Mouse (Mus musculus) stomach, embryonic 14.5 days (tissue): Measurements from ENCODE around the gene Ifih1. TPM values are rescaled to one million over a fixed set of nuclear protein-coding genes. Genes with fewer than 3 reads are reported as not detected.

ENCODE experiments used
- ATAC-seq: fragments of 200-750 bp; cut with Nextera tagmentation; 2 replicates; pipeline ENCODE4 v1.8.0; 2017; ENCODE audit warnings: low read depth, moderate TSS enrichment; ENCODE audit not compliant: insufficient number of reproducible peaks, insufficient read depth, low FRiP score
- H3K27ac ChIP-seq: fragments of 300-500 bp; sonication (generic); 2 replicates; pipeline ENCODE4 v1.5.1; 2014; ENCODE audit warnings: mild to moderate bottlenecking, low read length, moderate library complexity, mixed read lengths
- H3K27me3 ChIP-seq: fragments of 300-500 bp; sonication (generic); 2 replicates; pipeline ENCODE4 v1.6.1; 2014; ENCODE audit warnings: low read length, control low read depth, mixed read lengths; ENCODE audit not compliant: control insufficient read depth, insufficient read depth
- H3K36me3 ChIP-seq: fragments of 300-500 bp; sonication (generic); 2 replicates; pipeline ENCODE4 v1.6.1; 2014; ENCODE audit warnings: mild to moderate bottlenecking, control low read depth, low read length, moderate library complexity, mixed read lengths; ENCODE audit not compliant: control insufficient read depth, insufficient read depth
- H3K4me1 ChIP-seq: fragments of 300-500 bp; sonication (generic); 2 replicates; pipeline ENCODE4 v1.6.1; 2014; ENCODE audit warnings: low read length, control low read depth, mixed read lengths; ENCODE audit not compliant: control insufficient read depth, insufficient read depth
- H3K4me2 ChIP-seq: fragments of 300-500 bp; sonication (generic); replicated peaks from 2 replicates; pipeline ENCODE4 v1.6.1; 2014; ENCODE audit warnings: low read depth, low read length, control low read depth
- H3K4me3 ChIP-seq: fragments of 300-500 bp; sonication (generic); 2 replicates; pipeline ENCODE4 v1.5.1; 2014; ENCODE audit warnings: low read depth, low read length, control low read depth
- H3K9ac ChIP-seq: fragments of 300-500 bp; sonication (generic); replicated peaks from 2 replicates; pipeline ENCODE4 v1.6.1; 2014; ENCODE audit warnings: low read depth, mild to moderate bottlenecking, control low read depth, low read length, moderate library complexity, mixed read lengths
- H3K9me3 ChIP-seq: fragments of 300-500 bp; sonication (generic); 2 replicates; pipeline ENCODE4 v1.6.1; 2016; ENCODE audit warnings: low read depth, low read length, control low read depth; ENCODE audit not compliant: control insufficient read depth
- WGBS: fragments of 180-500 bp; shearing (Covaris S2); extraction: QIAGEN DNeasy Blood & Tissue Kit; methylation state at CpG from one replicate; pipeline ENCODE4 v1.1.7; 2014; 5-methylcytosine and 5-hydroxymethylcytosine counted together
- polyA plus RNA-seq: library from polyadenylated mRNA; unstranded; fragments of >200 nt; fragmentation: Nextera tagmentation; extraction: Ambion mirVana; gene quantifications from 2 replicates; pipeline ENCODE4 v1.2.1, GENCODE M21; 2014

Ifih1 gene
- polyA plus RNA-seq, 1 experiment from 2014 or later: 3.7 TPM

DNA sequence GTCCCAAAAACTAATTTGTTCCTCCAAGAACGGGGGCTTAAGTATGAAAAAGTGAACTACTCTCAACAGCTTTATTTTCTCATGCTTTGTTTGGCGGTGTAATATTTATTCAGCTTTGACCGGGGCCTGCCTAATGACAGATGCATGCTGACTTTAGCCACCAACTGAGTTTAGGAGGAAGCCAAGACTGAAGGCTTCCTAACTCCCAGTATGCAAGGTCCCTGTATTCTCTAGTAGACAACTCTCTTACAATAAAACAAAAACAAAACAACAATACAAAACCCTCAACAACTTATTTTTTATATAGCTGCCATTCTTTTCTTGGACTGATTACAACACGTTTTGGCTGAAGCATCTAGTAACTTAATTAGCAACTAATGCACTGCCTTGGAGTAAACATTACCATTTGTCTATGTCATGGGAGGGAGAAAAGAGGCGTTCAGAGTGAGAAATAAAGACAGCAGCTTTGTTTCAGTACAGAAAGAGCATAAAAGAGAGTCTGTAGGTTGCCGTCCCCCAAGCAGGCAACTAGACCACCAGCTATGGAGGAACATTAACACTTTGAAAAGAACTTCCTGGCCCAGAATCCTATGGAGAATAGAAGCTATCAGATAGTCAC is 725 bp upstream of the Ifih1 start:
- no peak overlapping the region; the same call in 1 of the 2 replicates for H3K9ac ChIP-seq

DNA sequence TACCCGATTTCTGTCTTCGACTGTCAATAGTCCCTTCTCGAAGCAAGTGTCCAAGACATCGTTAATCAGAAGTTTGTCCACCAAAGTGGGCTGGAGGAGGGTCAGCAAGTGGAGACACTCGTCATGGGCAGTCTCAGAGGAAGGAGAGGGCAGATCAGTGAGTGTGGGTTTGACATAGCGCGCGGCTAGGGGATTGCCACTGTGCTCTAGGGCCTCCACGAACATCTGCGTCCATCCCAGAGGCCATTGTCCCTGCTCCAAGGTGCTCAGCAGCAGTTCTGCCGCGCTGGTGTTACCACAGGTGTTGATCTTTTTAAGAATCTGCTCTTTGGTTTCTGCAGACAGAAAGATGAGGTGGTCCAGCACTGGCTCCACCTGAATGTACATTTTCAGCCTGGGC is 580 bp downstream of the Ifih1 start:
- Histone ChIP-seq H3K27me3 (no peaks in the 10 kb centered on the region), H3K4me2 (peak overlapping the region; percentile 58), H3K9ac (no peak overlapping the region), H3K4me1 (peaks cover 5% of the 10 kb centered on the region; the same call in 1 of the 2 replicates), H3K4me3 (peak overlapping the region; percentile 40), H3K27ac (no peak overlapping the region; the same call in 1 of the 2 replicates), H3K36me3 (no peaks in the 10 kb centered on the region), H3K9me3 (no peaks in the 10 kb centered on the region)
- 41% methylated on average over 12 of the region's 12 CpGs for WGBS
- 0 out of 2 replicates have a peak, but pooled peaks have one; percentile 16 for ATAC-seq

More for the DNA sequence above, 725 bp upstream of the Ifih1 start:
- no peak for ATAC-seq
- peak overlapping the region; percentile 17; the same call in 1 of the 2 replicates for H3K27ac ChIP-seq
- H3K4me3 ChIP-seq: peak overlapping the region; percentile 40
- H3K27me3 ChIP-seq: no peaks in the 10 kb centered on the region
- H3K4me1 ChIP-seq: peaks cover 5% of the 10 kb centered on the region; the same call in 1 of the 2 replicates
- WGBS: 22% methylated on average over 6 of the region's 6 CpGs
- H3K4me2 ChIP-seq: peak overlapping the region; percentile 58
- H3K36me3 ChIP-seq: no peaks in the 10 kb centered on the region
- H3K9me3 ChIP-seq: no peaks in the 10 kb centered on the region

DNA sequence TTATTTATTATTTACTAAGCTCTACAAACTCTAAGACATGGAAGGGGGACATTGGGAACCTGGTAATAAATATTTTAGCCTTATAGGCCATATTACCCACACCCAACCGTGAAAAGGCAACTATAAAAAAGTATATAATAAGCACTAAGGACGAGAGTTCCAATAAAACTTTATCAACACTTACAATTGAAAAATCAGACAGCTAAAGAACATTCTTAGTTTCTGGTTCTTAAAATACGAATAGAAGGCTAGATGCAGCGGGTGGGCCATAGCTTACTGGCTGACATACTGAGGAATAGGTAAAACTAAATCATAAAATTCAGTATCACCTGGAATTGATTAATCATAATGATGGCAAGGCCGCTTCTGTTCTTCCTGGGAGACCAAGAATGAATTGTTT is 1.2 kb downstream of the Ifih1 start:
- no peak for ATAC-seq
- H3K4me3 ChIP-seq: no peak overlapping the region
- 92% methylated on average over 5 of the region's 5 CpGs for WGBS
- no peak overlapping the region for H3K9ac ChIP-seq
- H3K9me3 ChIP-seq: no peaks in the 10 kb centered on the region
- H3K4me2 ChIP-seq: no peak overlapping the region
- H3K36me3 ChIP-seq: no peaks in the 10 kb centered on the region
- no peaks in the 10 kb centered on the region for H3K27me3 ChIP-seq
- peaks cover 5% of the 10 kb centered on the region; the same call in 1 of the 2 replicates for H3K4me1 ChIP-seq
- H3K27ac ChIP-seq: no peak overlapping the region

DNA sequence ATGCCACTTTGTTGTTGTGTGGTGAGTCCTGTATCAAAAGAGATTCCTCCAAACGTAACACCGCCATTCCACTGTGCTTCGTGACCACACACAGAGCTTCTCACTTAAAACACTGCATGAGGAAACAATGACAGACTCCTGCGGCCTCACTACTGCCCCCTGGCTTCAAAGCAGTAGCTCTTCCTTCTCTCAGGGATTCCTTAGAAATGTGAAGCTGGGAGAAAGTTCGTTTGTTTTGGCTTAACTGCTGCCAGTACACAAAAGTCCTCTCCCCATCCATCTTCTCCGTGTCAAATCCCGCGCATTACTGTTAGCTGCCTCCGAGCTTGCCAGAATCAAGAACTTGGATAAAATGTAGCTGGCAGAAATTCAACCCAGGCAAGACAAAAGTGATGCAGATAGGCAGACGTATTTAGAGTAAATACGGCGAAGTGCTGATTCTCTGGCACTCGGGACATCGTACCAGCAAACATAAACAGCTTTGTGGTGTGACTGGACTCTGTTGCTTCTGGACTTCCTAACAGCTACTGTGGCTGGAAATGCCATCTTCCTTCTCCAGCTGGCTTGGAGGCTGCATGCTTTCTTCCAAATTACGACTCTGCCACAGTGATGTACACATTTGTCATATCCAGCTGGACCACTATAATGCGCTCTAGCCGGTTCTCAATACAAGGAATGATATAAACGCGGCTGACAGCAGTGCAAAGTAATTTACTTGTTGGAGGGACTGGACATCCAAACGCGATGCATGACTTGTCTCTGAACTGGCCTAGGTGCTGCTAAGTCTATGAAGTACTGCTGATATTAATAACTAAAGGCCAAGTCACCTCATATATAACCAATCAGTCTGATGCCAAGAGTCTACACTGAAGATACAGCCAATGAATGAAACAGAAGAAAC is 2.4 kb downstream of the Ifih1 start:
- H3K4me1 ChIP-seq: peaks cover 5% of the 10 kb centered on the region; the same call in 1 of the 2 replicates
- no peaks in the 10 kb centered on the region for H3K9me3 ChIP-seq
- WGBS: 22% methylated on average over 21 of the region's 21 CpGs
- peak; percentile 54; the same call in 1 of the 2 replicates for ATAC-seq
- peak overlapping the region; percentile 13 for H3K4me3 ChIP-seq
- no peak overlapping the region for H3K9ac ChIP-seq
- peak overlapping the region; percentile 29 for H3K4me2 ChIP-seq
- H3K27ac ChIP-seq: no peak overlapping the region
- H3K27me3 ChIP-seq: no peaks in the 10 kb centered on the region
- H3K36me3 ChIP-seq: no peaks in the 10 kb centered on the region

DNA sequence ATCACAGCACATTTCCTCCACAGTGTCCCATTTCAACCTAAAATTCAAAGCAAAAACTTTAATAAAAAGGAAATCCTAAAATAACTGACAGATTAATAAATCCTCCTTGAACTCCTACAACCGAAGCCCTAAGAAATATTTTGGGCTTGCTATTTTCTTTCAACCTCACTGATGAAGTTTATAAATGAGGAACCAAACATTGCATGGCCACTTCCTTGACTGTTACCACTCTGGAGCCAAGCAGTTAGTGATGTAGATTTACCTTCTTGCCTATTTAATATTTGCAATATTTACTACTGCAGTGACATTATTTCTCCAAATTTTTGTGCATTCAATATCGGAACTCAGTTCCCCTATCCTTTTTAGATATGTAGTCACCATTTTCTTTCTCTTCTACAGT is 6.2 kb downstream of the Ifih1 start:
- 83% methylated on average over 2 of the region's 2 CpGs for WGBS
- ATAC-seq: no peak

DNA sequence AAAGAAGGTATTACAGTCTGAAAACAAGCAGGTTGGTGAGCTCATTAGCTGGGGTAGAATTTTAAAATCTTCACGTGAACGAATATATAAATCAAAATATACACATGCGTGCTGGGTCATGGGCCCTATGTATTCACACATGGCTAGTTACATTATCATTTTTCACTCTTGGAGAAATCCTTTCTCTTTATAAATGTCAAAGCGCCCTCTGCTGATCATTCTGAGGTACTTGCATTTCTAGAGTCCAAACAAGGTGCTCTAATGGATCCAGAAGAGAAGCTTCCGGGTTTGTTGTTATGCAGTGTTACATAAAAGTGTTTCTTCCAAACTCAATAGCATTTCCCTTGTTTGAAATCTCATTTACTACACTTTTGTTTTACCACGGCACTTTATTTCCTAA is 15.6 kb downstream of the Ifih1 start:
- ATAC-seq: no peak
- no peaks in the 10 kb centered on the region for H3K9me3 ChIP-seq
- no peak overlapping the region for H3K4me3 ChIP-seq
- H3K9ac ChIP-seq: no peak overlapping the region
- H3K4me2 ChIP-seq: no peak overlapping the region
- no peaks in the 10 kb centered on the region for H3K36me3 ChIP-seq
- H3K4me1 ChIP-seq: no peaks in the 10 kb centered on the region
- H3K27me3 ChIP-seq: no peaks in the 10 kb centered on the region
- WGBS: 15% methylated on average over 6 of the region's 6 CpGs
- no peak overlapping the region for H3K27ac ChIP-seq

More for the DNA sequence above, 6.2 kb downstream of the Ifih1 start:
- H3K9ac ChIP-seq: no peak overlapping the region
- no peak overlapping the region for H3K27ac ChIP-seq
- H3K27me3 ChIP-seq: no peaks in the 10 kb centered on the region
- H3K4me2 ChIP-seq: no peak overlapping the region
- no peaks in the 10 kb centered on the region for H3K36me3 ChIP-seq
- no peaks in the 10 kb centered on the region for H3K4me1 ChIP-seq
- H3K9me3 ChIP-seq: no peaks in the 10 kb centered on the region
- no peak overlapping the region for H3K4me3 ChIP-seq

DNA sequence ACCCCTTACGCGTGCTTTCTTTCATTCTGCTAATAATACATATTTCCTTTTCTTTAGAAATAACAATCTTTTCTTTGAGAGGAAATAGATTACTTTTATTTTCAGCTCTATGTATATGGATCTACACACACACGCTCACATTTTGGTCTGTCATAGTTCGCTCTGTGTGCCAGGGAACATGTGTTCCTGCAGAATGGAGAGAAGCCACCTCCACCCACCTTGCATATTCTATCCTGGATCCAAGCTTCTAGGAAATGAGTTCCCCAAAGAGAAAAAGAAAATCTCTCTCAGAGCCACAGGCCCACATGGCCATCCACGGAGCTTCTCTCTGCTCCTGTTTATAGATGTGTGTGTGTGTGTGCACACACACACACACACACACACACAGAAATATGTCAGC is 17.7 kb downstream of the Ifih1 start:
- WGBS: 70% methylated on average over 5 of the region's 5 CpGs
- Histone ChIP-seq H3K27me3 (no peaks in the 10 kb centered on the region), H3K36me3 (no peaks in the 10 kb centered on the region)

DNA sequence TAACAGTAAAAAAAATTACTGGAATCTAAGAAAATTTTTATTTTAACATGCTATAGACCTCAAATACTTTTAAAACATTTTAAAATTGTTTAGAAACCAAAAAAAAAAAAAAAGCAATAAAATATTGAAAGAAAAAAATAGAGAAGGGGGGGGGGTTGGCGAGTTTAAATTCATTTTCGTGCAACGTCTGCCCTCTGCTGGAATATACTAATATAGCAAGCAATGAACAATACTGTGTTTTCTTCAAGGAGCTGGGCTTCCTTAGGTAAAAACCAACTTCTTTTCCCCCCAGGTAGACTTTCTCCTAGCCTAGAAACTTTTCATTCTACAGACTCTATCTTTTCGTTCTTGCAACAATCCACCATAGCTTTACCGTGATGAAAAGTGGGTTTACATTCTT is 18.3 kb downstream of the Ifih1 start:
- Histone ChIP-seq H3K4me1 (no peaks in the 10 kb centered on the region), H3K4me3 (no peak overlapping the region), H3K27ac (no peak overlapping the region), H3K36me3 (no peaks in the 10 kb centered on the region), H3K9me3 (no peaks in the 10 kb centered on the region), H3K9ac (no peak overlapping the region), H3K27me3 (no peaks in the 10 kb centered on the region), H3K4me2 (no peak overlapping the region)
- ATAC-seq: no peak
- 4% methylated on average over 5 of the region's 5 CpGs for WGBS

More for the DNA sequence above, 17.7 kb downstream of the Ifih1 start:
- ATAC-seq: no peak
- Histone ChIP-seq H3K9ac (no peak overlapping the region), H3K4me2 (no peak overlapping the region), H3K27ac (no peak overlapping the region), H3K4me1 (no peaks in the 10 kb centered on the region), H3K4me3 (no peak overlapping the region), H3K9me3 (no peaks in the 10 kb centered on the region)
